Mouse (Mus musculus) lung, postnatal 0 days (tissue): Measurements from ENCODE around the gene Tec.

Source experiments
- CTCF ChIP-seq: IDR thresholded peaks from 2 replicates; pipeline ENCODE4 v1.5.1; 2016; ENCODE audit warnings: antibody characterized with exemption, mild to moderate bottlenecking
- EP300 ChIP-seq: IDR thresholded peaks from 2 replicates; pipeline ENCODE4 v1.6.1; 2016; ENCODE audit warnings: antibody characterized with exemption, mild to moderate bottlenecking, control low read depth

GRCm38 (mm10) chr5:72861726-72862385, 6.4 kb downstream of the Tec start:
- TF ChIP-seq CTCF (no peak), EP300 (no peak)
